Mouse (Mus musculus) kidney, adult 2 months (tissue): ENCODE results near the gene Cntrl. TPM values are rescaled to one million over a fixed set of nuclear protein-coding genes. Genes with fewer than 3 reads are reported as not detected.

Source experiments
- DNase-seq: peaks from one replicate; pipeline ENCODE4 v3.0.0; 2021
- H3K27ac ChIP-seq: fragments of 200-500 bp; 2 replicates; pipeline ENCODE4 v1.5.1; 2012; ENCODE audit warnings: low read depth, low read length, control low read depth, inconsistent platforms; ENCODE audit not compliant: insufficient read depth
- H3K27me3 ChIP-seq: fragments of 200-500 bp; replicated peaks from 2 replicates; pipeline ENCODE4 v1.6.1; 2012; ENCODE audit warnings: mild to moderate bottlenecking, moderate library complexity, low read length, inconsistent platforms; ENCODE audit not compliant: control insufficient read depth, insufficient read depth
- H3K36me3 ChIP-seq: fragments of 200-500 bp; 2 replicates; pipeline ENCODE4 v1.6.1; 2012; ENCODE audit warnings: mild to moderate bottlenecking, moderate library complexity, low read length, inconsistent platforms; ENCODE audit not compliant: control insufficient read depth, insufficient read depth
- H3K4me1 ChIP-seq: fragments of 200-500 bp; 2 replicates; pipeline ENCODE4 v1.6.1; 2011; ENCODE audit warnings: low read length; ENCODE audit not compliant: control insufficient read depth, insufficient read depth
- H3K4me3 ChIP-seq: fragments of 200-500 bp; 2 replicates; pipeline ENCODE4 v1.5.1; 2011; ENCODE audit warnings: mild to moderate bottlenecking, low read depth, low read length, control low read depth; ENCODE audit not compliant: insufficient read depth
- CTCF ChIP-seq: fragments of 200-500 bp; conservative IDR thresholded peaks from 2 replicates; pipeline ENCODE4 v1.5.1; 2011; ENCODE audit warnings: low read depth, mild to moderate bottlenecking, control low read depth, low read length, moderate library complexity, mixed read lengths; ENCODE audit not compliant: insufficient read depth, insufficient read length
- POLR2A ChIP-seq: fragments of 200-500 bp; IDR thresholded peaks from one replicate; pipeline ENCODE4 v1.6.1; 2011; ENCODE audit warnings: low read depth, low read length, control low read depth
- WGBS: fragments of 180-500 bp; shearing (Covaris S2); methylation state at CpG from one replicate; pipeline ENCODE4 v1.1.7; 2018; 5-methylcytosine and 5-hydroxymethylcytosine counted together
- polyA plus RNA-seq: library from polyadenylated mRNA; depleted of rRNA; stranded (reverse); fragments of >200 nt; gene quantifications from 2 replicates; pipeline ENCODE4 v1.2.3, GENCODE M21; 2012

Gene Cntrl
- polyA plus RNA-seq, 1 experiment = 7.2 TPM

DNA sequence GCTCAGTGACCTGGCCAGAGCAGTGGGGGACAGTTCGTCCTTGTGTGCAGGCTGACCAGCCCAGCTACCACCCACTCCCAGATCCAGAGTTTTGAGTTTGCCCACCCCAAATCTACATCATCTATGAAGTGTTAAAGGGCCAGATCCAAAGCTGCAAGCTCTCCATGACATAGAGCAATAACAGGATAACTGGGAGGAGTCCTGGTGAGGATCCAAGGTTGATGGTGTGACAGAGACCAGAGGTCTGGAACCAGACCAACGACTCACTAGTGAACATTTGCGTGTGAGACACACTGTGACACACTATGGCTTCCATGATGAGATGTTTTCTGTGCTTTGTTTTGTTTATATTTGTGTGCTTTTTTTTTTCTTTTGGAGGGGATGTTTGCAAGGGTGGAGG lies 98.8 kb downstream of the Cntrl start:
- TF ChIP-seq CTCF (no peak), POLR2A (no peak)
- WGBS = 59% methylated on average over 3 of the region's 3 CpGs
- Histone ChIP-seq H3K27me3 (no peaks in the 10 kb centered on the region), H3K27ac (no peak overlapping the region), H3K4me3 (no peak overlapping the region), H3K4me1 (no peaks in the 10 kb centered on the region), H3K36me3 (no peaks in the 10 kb centered on the region)
- DNase-seq = no peak

DNA sequence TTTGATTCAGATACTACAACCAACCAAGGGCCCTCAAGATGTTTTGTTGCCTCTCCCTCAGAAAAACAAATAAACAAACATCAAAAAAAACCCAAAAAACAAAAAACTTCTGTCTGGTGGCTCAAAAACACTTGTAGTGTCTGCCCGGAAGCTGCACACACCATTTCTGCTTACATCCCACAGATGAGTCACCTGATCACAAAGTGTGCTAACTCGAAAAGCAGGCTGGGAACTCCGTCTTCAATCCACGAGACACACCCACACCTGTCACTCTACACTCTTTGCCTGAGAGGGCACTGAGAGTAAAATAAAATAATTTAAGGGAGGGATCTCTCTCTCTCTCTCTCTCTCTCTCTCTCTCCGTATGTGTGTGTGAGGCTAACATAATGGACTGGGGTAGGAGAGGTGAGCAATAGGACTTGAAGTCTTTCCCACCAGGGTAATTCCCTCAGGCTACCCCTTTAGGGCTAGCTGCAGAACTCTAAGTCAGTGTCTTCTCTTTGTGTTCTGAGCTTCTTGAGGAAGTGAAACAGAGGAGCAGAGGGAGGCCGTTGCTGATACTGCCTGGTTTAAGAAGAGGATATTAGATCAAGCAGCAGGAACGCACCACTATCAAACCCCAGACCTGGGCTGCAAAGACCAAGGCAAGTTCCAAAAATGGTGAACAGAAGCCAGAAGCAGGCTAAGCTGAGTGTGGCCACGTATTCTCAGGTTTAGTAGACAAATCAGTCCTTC lies 99.8 kb downstream of the Cntrl start:
- H3K4me1 ChIP-seq = no peaks in the 10 kb centered on the region
- H3K27ac ChIP-seq = no peak overlapping the region
- no peak overlapping the region for H3K4me3 ChIP-seq
- no peaks in the 10 kb centered on the region for H3K36me3 ChIP-seq
- WGBS = 71% methylated on average over 8 of the region's 8 CpGs
- DNase-seq = no peak
- TF ChIP-seq POLR2A (no peak), CTCF (no peak)
- H3K27me3 ChIP-seq = no peaks in the 10 kb centered on the region

DNA sequence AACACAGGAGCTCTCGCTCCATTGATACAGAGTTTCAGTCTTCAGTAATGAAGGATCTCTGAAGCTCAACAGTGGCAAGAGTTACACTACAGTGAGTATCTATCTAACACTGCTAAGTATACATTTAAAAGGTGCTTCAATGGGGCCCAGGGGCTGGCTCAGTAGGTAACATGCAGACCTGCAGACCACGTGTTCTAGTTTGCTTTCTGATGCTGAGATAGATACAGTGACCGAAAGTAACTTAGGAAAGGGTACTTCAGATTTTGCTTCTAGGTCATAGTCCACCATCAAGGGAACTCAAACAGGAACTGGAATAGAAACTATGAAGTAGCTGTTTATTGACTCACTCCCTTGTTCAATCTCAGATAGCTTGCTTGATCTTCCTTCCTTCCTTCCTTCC lies 102.4 kb downstream of the Cntrl start:
- no peak for DNase-seq
- Histone ChIP-seq H3K4me1 (peaks cover 4% of the 10 kb centered on the region; the same call in 1 of the 2 replicates), H3K27me3 (no peaks in the 10 kb centered on the region), H3K27ac (no peak overlapping the region), H3K36me3 (no peaks in the 10 kb centered on the region), H3K4me3 (no peak overlapping the region)
- WGBS = 70% methylated on average over 3 of the region's 3 CpGs
- no peak for TF ChIP-seq POLR2A
- no peak for TF ChIP-seq CTCF

DNA sequence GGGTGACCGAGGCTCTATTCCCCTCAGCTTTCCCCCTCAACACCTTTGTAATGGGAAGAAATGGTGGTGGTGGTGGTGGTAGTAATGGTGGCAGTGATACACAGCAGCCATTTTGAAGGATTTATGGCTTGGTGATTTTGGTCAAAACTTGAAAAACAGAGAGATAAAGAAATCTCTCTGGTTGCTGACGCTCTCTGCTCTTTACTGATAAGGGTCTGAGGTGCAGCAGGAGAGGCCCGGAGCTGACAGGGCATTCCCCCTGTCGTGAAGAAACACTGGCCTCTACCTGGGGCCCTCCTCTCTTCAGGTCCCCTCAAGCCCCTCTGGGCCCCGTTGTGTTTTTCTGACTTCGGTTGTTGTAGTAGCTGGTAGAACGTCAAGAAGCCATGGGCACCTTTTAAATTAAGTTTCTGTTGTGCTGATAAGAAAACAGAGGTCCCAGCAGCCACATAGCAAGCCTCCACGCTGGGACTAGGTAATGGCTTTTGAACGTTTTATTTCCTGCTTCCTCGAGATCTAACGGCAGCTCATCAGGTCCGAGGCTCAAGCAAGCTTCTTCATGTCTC lies 104.1 kb downstream of the Cntrl start:
- Histone ChIP-seq H3K36me3 (no peaks in the 10 kb centered on the region), H3K27me3 (no peaks in the 10 kb centered on the region), H3K4me3 (no peak overlapping the region), H3K27ac (no peak overlapping the region), H3K4me1 (peaks cover 4% of the 10 kb centered on the region; the same call in 1 of the 2 replicates)
- no peak for DNase-seq
- TF ChIP-seq CTCF = no peak
- TF ChIP-seq POLR2A = no peak
- 83% methylated on average over 12 of the region's 12 CpGs for WGBS

DNA sequence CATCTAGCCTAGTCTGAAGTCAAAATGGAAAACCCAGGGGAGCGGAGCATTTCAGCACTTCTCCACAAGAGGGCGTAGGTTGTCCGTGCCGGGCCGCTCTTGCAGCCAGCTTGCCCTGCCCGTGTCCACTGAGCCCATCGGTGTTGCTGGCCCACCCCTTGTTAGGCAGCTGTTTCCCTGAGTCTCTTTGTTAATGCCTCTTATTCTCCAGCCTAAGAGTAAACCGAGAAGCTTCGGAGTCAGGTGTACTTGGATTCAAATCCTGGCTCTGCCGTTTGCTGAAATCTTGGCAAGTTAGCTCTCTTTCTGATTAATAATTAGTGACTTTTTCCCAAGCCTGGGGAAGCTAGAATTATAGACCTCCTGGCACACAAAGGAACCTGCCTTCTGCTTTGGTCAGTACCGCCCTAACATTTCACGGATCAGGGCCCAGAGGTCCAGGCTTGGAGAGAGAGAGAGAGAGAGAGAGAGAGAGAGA lies 105.6 kb downstream of the Cntrl start:
- Histone ChIP-seq H3K4me3 (peak overlapping the region; percentile 39), H3K4me1 (peaks cover 4% of the 10 kb centered on the region; the same call in 1 of the 2 replicates), H3K27ac (peak overlapping the region; percentile 71; the same call in 1 of the 2 replicates), H3K27me3 (no peaks in the 10 kb centered on the region), H3K36me3 (no peaks in the 10 kb centered on the region)
- DNase-seq = peak; percentile 92
- 10% methylated on average over 12 of the region's 12 CpGs for WGBS
- TF ChIP-seq POLR2A (no peak), CTCF (peak; percentile 95)

DNA sequence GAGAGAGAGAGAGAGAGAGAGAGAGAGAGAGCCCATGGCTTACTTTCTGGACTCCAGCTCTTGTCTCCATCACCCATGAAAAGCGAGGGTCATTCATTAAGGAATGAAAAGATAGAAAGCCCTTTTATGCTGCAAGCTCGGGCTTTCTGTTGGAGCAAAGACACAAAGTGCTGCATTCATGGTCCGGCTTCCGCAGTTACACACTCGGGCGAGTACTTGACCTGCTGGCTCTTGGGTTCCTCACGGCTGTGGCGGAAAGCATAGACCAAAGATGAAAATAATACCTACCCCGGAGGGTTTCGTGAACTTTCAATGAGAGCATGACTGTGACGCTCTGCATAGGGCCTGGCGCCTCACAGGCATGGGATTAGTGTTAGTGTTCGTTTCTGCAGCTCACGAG lies 106.1 kb downstream of the Cntrl start:
- no peak for DNase-seq

DNA sequence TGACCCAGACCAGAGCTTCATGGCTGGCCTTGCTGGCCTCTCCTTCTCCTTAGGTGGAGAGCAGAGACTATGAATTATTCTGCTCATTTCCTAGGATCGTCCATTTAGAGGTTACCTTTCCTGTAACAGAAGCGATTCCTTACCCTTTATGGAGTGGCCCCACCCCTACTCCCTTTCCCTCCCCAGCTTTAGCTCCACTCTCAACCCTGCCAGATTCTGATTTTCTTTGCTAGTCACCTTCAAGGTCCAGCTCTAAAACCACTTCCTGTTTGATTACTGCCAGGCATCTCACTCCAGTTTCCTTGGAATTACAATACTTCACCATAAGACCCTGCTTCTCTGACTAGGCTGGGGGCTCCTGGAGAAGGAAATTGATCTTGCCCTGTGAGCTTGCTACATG lies 107.4 kb downstream of the Cntrl start:
- Histone ChIP-seq H3K4me3 (no peak overlapping the region), H3K36me3 (no peaks in the 10 kb centered on the region), H3K27me3 (no peaks in the 10 kb centered on the region), H3K27ac (no peak overlapping the region), H3K4me1 (peaks cover 4% of the 10 kb centered on the region; the same call in 1 of the 2 replicates)
- no peak for DNase-seq
- TF ChIP-seq CTCF (no peak), POLR2A (no peak)
- 52% methylated on average over 2 of the region's 2 CpGs for WGBS

More for the DNA sequence above, 106.1 kb downstream of the Cntrl start:
- Histone ChIP-seq H3K4me3 (no peak overlapping the region), H3K27me3 (no peaks in the 10 kb centered on the region), H3K4me1 (peaks cover 4% of the 10 kb centered on the region; the same call in 1 of the 2 replicates), H3K27ac (peak overlapping the region; percentile 57), H3K36me3 (no peaks in the 10 kb centered on the region)
- 43% methylated on average over 14 of the region's 14 CpGs for WGBS
- TF ChIP-seq CTCF (no peak), POLR2A (no peak)
